Mouse (Mus musculus) ES-Bruce4 (cell line): Measurements from ENCODE around the gene Vps37b.

Experiments
- CTCF ChIP-seq: IDR thresholded peaks from one replicate; pipeline ENCODE4 v1.8.1; 2011; ENCODE audit warnings: low read depth, low read length
- EP300 ChIP-seq: IDR thresholded peaks from 2 replicates; pipeline ENCODE4 v1.6.1; 2011; ENCODE audit warnings: low read depth, low read length; ENCODE audit not compliant: insufficient read depth
- POLR2A ChIP-seq: IDR thresholded peaks from one replicate; pipeline ENCODE4 v1.8.1; 2011; ENCODE audit warnings: low read length; ENCODE audit not compliant: insufficient read depth

GRCm38 (mm10) chr5:123979980-123980369 lies 52.1 kb downstream of the Vps37b start:
- TF ChIP-seq POLR2A (no peak), CTCF (no peak), EP300 (no peak)
